Mouse (Mus musculus) hindbrain, embryonic 16.5 days (tissue): ENCODE measurements around the gene Pex5. TPM values are rescaled to one million over a fixed set of nuclear protein-coding genes. Genes with fewer than 3 reads are reported as not detected.

ENCODE experiments used
- ATAC-seq: fragments of 200-750 bp; cut with Nextera tagmentation; 2 replicates; pipeline ENCODE4 v1.8.0; 2017; ENCODE audit warnings: moderate TSS enrichment, moderate library complexity
- H3K27ac ChIP-seq: fragments of 300-500 bp; sonication (generic); 2 replicates; pipeline ENCODE4 v1.5.1; 2014; ENCODE audit warnings: low read depth, mild to moderate bottlenecking, control low read depth, low read length, moderate library complexity
- H3K27me3 ChIP-seq: fragments of 300-500 bp; sonication (generic); replicated peaks from 2 replicates; pipeline ENCODE4 v1.6.1; 2014; ENCODE audit warnings: low read length; ENCODE audit not compliant: control insufficient read depth, insufficient read depth
- H3K36me3 ChIP-seq: fragments of 300-500 bp; sonication (generic); 2 replicates; pipeline ENCODE4 v1.6.1; 2014; ENCODE audit warnings: mild to moderate bottlenecking, low read length, moderate library complexity, mixed read lengths; ENCODE audit not compliant: control insufficient read depth, insufficient read depth
- H3K4me1 ChIP-seq: fragments of 300-500 bp; sonication (generic); 2 replicates; pipeline ENCODE4 v1.6.1; 2014; ENCODE audit warnings: low read depth, low read length; ENCODE audit not compliant: control insufficient read depth, insufficient read depth
- H3K4me2 ChIP-seq: fragments of 300-500 bp; sonication (generic); 2 replicates; pipeline ENCODE4 v1.6.1; 2014; ENCODE audit warnings: mild to moderate bottlenecking, low read length, control low read depth, moderate library complexity
- H3K4me3 ChIP-seq: fragments of 300-500 bp; sonication (generic); 2 replicates; pipeline ENCODE4 v1.5.1; 2014; ENCODE audit warnings: mild to moderate bottlenecking, low read length, control low read depth, moderate library complexity
- H3K9ac ChIP-seq: fragments of 300-500 bp; sonication (generic); 2 replicates; pipeline ENCODE4 v1.6.1; 2014; ENCODE audit warnings: low read depth, mild to moderate bottlenecking, control low read depth, low read length, moderate library complexity
- H3K9me3 ChIP-seq: fragments of 300-500 bp; sonication (generic); 2 replicates; pipeline ENCODE4 v1.6.1; 2014; ENCODE audit warnings: mild to moderate bottlenecking, low read length, moderate library complexity; ENCODE audit not compliant: control insufficient read depth
- WGBS: fragments of 180-500 bp; shearing (Covaris S2); extraction: QIAGEN DNeasy Blood & Tissue Kit; methylation state at CpG from one replicate; pipeline ENCODE4 v1.1.7; 2014; 5-methylcytosine and 5-hydroxymethylcytosine counted together
- polyA plus RNA-seq: library from polyadenylated mRNA; unstranded; fragments of >200 nt; fragmentation: Nextera tagmentation; extraction: Ambion mirVana; gene quantifications from 2 replicates; pipeline ENCODE4 v1.2.1, GENCODE M21; 2015

The Pex5 gene
- polyA plus RNA-seq, 1 experiment from 2014 or later = 64.4 TPM

DNA sequence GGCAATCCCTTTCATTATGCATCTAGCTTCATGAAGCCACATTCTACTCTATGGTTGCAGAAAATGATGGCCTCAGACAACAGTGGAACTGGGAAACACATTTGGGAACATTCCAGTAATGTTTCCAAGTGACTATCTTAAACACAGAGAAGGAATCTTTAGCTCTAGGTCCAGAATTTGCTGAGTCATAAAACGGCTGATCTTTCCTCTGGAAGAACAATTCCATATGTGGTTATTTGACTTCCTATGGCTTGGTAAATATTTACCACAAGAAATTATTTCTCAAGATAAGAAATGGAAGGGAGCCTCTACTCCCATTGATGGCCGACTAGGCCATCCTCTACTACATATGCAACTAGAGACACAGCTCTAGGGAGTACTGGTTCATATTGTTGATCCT, 61.6 kb downstream of the Pex5 start:
- 84% methylated on average over 2 of the region's 2 CpGs for WGBS
- H3K4me3 ChIP-seq = no peak overlapping the region
- no peaks in the 10 kb centered on the region for H3K9me3 ChIP-seq
- no peak overlapping the region for H3K9ac ChIP-seq
- no peaks in the 10 kb centered on the region for H3K4me1 ChIP-seq
- H3K27ac ChIP-seq = no peak overlapping the region
- no peak overlapping the region for H3K4me2 ChIP-seq
- no peaks in the 10 kb centered on the region for H3K27me3 ChIP-seq
- H3K36me3 ChIP-seq = no peaks in the 10 kb centered on the region
- ATAC-seq = no peak

Other genes starting within 250 kb of the Pex5 start
- gene Vmn2r27, start 183.2 kb downstream of the Pex5 start, polyA plus RNA-seq = not detected in 2 replicates
- 1.1 and 1.3 TPM in 2 replicates for gene Cd163, start 110.4 kb downstream of the Pex5 start, polyA plus RNA-seq
- 174 and 180 TPM in 2 replicates for gene Clstn3, start 49.7 kb upstream of the Pex5 start, polyA plus RNA-seq
- 0.26 and 0.39 TPM in 2 replicates for gene C1rl, start 78.0 kb upstream of the Pex5 start, polyA plus RNA-seq
- 0.23 and 0.70 TPM in 2 replicates for gene C1ra, start 97.3 kb upstream of the Pex5 start, polyA plus RNA-seq
- 0.49 and 1.3 TPM in 2 replicates for gene C1s1, start 127.3 kb upstream of the Pex5 start, polyA plus RNA-seq
- 0.09 TPM in 1 of 2 replicates, not detected in the other for gene C1rb, start 155.2 kb upstream of the Pex5 start, polyA plus RNA-seq
- gene C1s2, start 221.0 kb upstream of the Pex5 start, polyA plus RNA-seq = 0.10 TPM in 1 of 2 replicates, not detected in the other
- gene Lpcat3, start 248.0 kb upstream of the Pex5 start, polyA plus RNA-seq = 51.1 and 53.7 TPM in 2 replicates